Mouse (Mus musculus) retina, embryonic 14.5 days (tissue): ENCODE measurements around the gene Lcmt2.
"Not testable (repeated sequence)": the region's sequence is repeated elsewhere in the genome, so short reads cannot be mapped to it uniquely, and the experiment has no call there.

Experiments used
- DNase-seq: peaks from one replicate; pipeline ENCODE4 v3.0.0-alpha.2; 2015; ENCODE audit warnings: low spot score

Lcmt2 gene

DNA sequence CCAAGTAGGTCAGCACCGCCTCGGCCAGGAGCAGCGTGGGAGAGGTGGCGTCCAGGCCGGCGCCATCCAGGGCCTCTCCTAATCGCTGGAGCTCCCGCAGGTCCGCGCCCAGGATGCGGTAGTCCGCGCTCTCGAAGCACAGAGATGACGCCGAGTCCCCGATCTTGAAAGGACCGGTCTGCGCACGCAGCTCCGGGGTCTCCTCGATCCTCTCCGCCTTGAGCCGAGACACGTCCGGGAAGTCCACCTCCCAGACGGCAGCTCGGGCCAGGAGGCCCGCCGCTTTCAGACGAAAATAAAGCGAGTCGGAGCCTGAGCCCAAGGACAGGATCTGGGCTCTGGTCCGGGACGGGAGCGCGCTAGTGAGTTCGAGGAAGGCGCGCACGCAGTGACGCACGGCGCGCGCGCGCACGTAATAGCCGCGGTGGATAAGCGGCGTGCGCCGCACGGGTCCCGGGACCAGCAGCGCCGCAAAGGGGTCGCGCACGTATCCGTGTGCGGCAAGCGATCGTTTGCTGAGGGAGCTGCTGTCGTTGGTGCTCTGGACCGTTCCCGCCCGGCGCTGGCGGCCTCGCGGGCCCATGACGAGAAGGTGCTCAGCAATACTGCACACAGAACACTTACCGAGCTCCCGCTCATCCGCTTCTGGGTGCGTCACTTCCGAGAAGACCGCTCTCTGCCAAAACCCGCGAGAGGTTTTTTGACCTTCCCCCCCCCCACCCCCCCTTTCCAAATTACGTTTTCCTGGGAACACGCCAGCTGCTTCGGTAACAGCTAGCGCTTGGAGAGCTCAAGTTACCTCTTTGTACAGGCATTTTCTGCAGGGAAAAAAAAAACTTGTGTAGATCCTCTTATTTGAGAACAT lies at the start of gene Lcmt2, which contains the start of gene Adal:
Lcmt2 (minus strand) TSS at position 636 of the 865 bp plus-strand sequence.
Adal (plus strand) TSS at position 411 of the 865 bp plus-strand sequence.
- peak; percentile 89 for DNase-seq

DNA sequence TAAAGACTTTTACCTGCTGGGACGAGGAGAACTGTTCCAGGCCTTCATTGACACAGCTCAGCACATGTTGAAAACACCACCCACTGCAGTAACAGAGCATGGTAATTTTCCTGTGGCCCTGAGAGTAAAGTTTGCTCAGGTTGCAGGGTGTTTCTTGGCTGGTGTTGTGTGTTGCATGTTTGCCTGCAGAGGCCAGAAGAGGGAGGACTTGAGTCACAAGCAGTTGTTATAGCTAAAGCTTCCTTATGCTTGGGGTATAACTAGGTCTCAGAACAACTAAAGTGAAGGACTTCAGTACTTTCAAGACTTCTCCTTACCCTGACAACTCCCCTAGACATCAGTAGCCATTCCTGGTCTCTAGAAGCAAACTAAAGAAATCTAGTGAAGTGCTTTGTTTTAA lies 48.1 kb upstream of the Lcmt2 start:
- DNase-seq: no peak

DNA sequence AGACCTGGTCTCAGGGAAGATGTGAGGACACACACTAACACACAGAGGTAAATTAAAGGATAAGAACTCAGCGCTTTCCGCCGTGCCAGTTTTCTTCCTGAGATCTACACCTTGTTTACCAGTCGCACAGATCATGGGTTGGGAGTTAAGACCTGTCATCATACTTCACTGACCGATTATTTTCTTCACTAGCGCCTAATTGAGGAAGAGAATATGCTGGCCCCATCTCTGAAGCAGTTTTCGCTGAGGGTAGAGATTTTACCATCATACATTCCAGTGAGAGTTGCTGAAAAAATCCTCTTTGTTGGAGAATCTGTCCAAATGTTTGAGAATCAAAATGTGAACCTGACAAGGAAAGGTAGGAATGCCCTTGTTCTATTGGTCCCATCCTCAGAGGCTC lies 43.7 kb upstream of the Lcmt2 start:
- DNase-seq: no peak

DNA sequence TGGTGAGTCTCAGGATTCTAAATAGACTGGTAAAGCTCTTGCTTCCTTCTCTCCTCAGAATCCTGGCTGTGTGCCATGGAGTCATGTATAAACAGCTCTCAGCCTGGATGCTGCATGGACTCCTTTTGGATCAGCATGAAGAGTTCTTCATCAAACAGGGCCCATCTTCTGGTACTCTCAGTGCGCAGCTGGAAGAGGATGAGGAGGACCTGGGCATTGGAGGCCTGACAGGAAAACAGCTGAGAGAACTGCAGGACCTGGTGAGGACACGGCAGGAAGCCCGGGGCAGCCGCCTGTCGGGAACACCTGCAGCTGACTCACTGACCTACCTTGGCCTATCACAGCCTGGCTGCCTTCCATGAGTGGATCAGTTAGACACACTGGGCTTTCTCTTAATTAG lies 43.0 kb upstream of the Lcmt2 start:
- no peak for DNase-seq

DNA sequence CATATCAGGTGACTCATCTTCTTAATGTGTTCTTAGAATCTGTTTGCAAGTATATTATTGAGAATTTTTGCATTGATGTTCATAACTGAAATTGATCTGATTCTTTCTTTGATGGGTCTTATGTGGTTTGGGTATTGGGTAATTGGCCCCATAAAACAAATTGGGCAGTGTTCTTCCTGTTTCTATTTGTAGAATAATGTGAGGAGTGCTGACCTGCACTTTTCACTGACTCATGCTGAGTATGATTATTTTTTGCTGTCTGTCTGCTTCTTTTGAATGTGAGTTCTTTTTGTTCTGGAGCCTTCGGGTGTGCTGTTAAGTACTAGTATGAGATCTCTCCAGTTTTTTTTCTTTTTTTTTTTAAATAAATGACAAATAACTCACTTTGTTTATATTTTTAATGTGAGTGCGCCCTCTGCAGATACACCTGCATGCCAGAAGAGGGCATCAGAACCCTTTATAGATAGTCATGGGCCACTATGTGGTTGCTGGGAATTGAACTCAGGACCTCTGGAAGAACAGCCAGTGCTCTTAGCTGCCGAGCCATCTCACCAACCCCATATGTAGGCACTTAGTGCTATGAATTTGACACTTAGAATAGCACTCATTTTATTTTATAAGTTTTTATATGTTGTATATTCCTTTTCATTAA lies 38.5 kb upstream of the Lcmt2 start:
- no peak for DNase-seq

DNA sequence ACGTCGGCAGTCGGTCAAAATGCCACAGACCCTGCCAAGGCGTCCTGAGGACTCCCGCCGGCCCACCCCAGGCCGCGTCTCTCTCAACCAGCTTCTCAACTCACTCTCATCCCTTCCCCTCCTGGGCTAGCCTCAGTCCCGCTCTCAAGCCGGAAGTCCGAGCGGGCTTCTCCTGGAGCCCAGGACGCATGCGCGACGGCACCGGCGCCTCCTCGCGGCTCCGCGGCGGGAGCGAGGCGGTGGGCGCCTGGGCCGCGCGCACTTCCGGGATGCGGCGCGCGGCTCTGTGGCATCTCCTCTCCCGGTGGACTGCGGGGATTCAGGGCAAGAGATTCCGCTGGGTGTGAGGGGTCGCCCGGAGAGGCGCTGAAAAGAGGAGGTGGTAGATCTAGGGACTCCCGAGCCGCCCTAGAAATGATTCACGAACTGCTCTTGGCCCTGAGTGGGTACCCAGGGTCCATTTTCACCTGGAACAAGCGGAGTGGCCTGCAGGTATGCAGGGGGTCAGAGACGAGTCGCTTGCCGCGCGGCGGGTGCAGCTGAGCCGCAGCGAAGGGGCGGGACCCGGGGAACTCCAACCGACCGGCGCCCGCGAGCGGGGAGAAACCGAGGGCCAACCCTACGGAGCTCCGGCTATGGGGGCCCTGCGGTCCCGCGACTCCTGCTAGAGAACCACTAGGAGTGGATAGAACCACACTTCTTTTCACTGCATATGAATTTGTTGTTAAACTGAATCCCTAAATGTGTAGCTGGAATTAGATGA lies 30.7 kb upstream of the Lcmt2 start, which contains the start of gene Zscan29:
Zscan29 (minus strand) TSS at position 146 of the 763 bp plus-strand sequence.
- DNase-seq: peak; percentile 94

DNA sequence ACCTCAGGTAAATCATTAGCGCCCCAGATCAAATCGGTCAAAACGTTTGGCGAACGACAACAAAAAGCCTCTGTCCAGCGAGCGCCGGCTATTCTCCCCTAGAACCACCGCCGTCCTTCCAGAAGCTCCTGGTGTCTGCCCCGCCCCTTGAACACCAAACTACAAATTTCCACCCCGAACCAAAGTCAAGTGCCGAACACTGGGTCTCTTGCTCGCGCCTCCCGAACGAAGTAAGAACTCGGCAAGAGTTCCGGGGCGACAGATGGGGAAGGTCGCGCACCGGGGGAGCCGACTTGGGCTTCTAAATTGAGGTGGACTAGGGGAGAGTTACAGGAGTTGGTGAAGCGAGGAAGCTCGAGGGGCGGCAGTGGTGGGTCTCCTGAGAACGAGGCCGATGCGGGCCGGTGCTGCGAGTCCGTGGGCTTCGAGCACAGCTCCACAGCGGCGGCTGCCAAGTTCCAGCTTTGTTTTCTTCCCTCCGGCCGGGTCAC lies 30.1 kb upstream of the Lcmt2 start, which contains the start of gene Tubgcp4:
Tubgcp4 (plus strand) TSS at position 174 of the 491 bp plus-strand sequence.
- DNase-seq: no peak

DNA sequence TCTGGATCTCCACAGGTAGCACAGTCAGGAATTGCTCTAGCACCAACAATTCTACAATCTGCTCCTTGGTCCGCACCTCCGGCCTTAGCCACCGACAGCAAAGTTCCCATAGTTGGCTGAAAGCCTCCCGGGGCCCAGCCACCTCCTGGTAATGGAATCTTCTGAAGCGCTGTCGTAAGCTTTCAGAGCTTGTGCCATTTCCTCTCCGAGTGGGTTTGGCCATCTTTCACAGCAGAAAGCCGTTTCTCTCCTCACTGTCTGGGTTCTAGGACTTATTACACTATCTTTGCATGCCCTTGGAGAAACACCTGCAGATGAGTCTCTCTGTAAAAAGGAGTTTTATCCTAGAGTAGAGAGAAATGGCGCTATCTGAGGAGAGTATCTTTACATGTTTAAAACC lies 29.4 kb upstream of the Lcmt2 start:
- peak; percentile 15 for DNase-seq

DNA sequence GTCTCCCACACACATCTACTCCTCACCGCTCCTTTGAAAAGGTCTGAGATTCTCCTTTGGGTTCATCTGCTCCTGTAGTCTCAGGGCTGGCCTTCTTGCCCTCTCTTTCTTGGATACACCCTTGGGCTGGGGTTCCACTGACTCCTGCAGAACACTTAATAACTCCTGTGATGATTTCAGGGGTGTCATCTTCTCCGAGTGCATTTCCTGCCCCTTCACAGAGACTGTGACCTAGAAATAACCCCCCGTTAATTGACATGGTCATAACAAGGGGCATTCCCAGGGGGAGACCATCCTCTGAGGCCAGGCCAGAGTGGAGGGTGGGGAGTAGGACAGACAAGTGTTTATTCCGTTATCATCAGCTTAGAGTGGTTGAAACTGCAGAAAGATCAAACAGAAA lies 28.7 kb upstream of the Lcmt2 start:
- no peak for DNase-seq

DNA sequence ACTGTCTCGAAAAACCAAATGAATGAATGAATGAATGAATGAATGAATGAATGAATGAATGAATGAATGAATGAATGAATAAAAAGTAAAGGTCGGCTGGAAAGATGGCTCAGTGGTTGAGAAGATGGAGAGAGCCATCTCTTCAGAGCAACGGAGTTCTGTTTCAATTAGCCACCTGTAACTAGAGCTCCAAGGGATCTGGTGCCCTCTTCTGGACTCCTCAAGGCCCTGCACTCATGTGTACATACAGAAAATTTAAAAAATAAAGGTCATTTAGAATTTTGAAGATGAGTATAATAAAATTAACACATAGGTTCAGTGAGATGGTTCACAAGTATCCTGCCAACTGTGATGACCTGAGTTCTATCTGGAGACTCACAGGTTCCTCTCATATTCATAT lies 12.6 kb upstream of the Lcmt2 start:
- DNase-seq: no peak

DNA sequence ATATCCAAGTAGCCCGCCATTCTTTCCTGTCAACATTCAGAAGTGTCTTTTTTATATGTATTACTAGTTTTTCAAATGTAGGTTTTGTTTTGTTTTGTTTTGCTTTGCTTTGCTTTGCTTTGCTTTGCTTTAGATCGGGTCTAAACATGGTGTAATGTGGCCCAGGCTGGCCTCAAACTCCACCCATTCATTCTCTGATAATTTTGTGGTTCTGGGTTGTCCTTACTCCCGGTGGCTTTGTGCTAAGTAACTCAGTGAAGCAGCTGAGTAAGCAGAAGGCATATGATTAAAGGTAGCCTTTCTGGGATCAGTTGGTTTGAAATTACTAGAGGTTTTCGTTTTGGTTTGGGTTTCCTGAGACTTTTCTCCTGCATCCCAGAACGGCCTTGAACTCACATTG lies 9.2 kb upstream of the Lcmt2 start:
- no peak for DNase-seq

DNA sequence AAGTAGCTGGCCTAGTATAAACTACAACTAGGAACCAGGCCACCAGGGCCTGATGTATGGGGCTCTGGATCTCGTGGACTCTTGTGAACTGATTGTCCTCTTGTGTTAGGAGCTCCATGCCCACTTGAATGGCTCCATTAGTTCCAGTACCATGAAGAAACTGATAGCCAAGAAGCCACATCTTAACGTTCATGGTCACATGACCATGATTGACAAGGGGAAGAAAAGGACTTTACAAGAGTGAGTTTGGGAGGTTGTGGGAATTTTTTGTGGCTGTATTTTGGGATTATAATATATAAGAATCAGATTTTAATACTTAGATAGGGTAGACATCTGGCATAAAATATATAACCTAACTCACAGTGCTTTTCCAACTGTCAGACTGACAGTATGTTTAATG lies 2.0 kb upstream of the Lcmt2 start:
- DNase-seq: no peak

DNA sequence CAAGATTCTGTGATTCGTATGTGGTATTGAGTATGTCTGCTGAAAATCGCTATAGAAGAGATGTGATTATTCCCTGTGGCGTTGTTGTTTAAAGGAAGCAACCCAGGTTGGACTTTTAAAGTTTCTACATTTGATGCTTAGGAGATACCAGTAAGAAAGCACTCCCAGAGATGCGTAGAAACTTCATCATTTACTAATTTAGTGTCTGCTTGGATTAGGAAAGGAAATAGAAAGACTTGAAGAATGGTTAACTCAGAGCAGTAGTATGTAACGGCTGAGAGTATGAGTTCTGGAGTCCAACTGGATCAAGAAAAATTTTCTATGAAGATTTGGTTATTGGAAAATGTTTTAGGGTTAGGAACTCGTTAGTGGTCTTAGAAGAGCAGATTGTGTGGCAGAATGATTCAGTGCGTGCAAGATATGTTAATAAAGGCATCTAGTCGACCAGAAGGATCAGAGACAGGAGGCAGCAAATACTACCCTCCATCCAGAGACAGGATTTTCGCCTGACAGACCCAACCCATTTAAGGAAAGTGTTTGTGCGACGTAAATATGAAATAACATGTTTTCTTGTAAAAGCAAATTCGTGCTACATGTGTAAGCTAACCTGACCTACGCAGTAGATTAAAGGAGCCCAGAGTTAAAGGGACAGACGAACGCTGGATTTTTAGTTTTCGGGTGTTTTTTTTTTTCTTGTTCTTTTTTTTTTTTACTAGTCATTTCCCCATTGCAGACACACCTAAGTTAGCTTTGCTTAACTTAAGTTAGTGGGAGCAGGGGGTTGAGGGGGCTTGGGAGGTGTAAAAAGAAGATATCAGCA lies 973 bp upstream of the Lcmt2 start:
- peak; percentile 42 for DNase-seq

DNA sequence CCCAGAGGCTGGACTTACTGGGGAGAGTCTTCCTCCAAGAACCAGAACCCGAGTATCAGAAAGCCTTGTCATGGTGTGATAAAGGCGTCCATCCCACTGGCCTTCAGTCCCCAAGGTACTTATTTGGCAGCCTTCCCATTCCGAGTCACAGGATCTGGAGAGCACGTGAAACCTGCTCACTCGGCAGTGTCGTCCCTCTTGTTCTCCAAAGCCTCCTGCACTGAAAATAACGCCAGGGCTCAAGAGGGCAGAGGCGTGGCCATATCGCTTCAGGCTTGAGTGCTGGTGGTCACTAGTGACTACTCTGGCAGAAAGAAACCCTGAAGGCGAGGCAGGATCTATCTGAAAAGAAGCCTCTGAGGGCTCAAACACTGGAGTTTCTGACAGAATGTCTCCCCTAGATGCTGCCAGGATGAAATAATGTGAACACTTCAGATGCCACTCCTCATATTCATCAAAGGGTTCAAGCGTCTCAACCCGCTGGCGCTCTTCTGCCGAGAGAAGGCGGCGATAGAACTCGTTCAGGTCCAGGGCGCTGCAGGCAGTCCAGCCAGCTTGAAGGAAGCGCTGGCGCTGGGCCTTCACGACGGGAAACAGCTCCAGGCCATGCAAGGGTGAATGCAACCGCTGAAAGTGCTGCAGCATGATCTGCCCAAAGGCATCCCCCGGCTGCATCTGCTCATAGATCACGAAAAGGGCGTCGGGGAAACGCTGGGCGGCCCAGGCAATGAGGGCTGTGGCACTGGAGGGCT lies 1.0 kb downstream of the Lcmt2 start:
- DNase-seq: peak; percentile 5

DNA sequence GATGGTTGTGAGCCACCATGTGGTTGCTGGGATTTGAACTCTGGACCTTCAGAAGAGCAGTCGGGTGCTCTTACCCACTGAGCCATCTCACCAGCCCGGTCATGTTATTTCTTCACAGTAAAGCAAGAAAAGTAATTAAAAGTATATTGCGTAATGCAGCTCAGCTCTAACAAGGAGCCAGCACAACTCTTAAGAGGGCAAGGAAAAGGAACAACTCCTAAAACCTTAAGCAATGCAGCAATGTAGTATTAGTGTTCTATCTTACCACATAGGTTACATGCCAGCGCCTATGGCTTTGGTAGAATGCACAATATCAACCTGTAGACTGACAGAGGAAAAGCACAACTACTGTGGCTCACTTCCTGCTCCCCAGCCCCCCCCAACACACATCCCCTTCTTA lies 3.1 kb downstream of the Lcmt2 start:
- no peak for DNase-seq

DNA sequence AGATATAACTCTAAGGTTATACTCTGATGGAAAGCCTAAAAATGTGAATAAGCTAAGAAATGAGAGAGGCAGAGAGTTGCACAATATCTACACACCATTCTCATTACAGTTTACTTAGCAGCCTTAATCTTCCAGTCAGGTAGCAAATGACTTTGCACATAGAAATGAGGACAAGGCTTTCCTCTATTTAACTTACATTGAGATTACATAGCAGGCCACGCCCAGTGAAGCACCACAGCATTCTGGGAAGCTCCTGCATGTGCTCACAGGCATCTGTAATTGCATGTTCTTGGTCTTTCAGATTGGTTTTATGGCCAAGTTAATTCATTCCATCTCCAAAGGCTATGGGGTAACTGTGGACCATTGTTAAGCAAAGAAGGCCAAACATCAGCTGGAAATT lies 7.6 kb downstream of the Lcmt2 start:
- DNase-seq: no peak

DNA sequence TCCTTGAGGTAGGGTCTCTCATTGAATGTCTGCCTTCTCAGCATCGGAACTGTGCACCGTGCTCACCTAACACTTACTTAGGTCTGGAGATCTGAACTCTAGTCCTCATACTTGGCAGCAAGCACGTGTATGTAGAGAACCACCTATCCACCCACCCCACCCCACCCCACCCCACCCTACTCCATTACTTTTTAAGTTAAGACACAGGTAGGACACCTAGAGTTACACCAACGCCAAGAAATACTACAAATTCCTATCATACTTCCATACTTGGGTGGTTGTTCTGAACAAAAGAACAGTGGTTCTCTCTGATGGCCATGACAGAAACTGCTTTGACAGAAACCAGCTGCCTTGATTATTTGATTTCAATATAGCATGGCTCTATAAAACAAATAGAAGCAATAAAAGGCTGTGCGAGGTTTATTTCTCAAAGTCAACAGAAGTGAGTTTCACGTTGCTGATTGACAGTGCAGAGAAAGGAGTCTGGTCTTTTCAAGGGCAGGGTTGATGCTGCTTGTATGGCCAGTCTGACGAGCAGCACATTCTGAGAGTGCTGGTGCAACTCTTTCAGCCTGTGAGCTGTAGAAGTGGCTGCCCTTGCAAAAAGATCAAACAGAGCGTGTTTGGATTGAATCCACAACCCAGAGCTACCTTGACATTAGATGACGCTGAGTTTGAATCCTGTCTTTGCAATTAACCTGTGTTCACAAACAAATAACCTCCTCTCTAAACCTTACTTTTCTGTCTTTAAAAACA lies 11.4 kb downstream of the Lcmt2 start:
- DNase-seq: no peak

DNA sequence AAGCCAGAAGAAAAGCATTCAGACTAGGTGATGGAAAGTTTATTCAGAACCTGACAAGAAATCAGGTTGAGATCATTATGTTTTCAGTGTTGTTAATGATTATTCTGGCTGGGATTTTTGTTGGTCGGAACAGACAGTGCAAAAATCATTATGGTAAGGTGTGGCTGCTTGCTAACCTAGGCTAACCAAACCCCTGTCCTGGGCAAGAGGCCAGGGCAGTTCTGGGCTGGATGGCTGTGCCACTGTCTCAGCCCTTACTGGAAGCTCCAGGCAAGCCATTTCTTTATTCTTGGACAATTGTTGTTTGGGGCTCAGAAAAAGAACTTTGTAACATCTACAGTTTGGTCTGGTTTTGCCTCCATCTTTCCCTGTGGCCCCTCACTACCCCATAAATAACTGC lies 12.9 kb downstream of the Lcmt2 start:
- no peak for DNase-seq

DNA sequence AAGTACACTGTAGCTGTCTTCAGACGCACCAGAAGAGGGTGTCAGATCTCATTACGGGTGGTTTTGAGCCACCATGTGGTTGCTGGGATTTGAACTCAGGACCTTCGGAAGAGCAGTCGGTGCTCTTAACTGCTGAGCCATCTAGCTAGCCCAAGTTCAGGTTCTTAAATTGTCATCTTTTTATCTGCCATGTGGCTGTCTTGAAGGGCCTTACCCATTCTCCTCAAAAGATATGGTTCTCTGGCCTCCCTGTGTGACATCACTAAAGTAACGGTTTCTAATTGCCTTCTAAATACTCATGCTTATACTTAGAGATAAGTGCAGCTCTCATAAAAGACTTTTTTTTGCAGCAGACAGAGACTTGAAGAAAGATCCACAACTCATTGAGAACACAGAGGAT lies 14.2 kb downstream of the Lcmt2 start:
- not testable (repeated sequence) for DNase-seq

DNA sequence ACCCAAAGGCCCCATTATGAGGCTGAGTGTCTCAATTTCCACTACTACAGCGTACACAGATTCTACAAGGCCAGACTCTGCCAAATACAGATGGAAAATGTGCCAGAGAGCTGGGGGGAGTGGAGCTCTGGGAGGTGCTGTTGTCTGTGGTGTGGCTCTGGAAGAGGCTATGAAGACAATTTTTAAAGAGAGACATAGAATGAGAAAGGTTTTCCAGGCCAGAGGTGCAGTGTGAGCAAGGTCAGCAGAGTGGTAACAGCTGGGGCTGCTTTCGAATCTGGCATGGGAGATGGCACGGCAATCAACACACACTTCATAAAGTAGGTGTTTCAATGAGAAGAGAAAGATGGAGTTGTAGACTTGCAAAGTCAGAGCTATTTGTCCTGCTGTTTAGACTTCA lies 21.2 kb downstream of the Lcmt2 start:
- DNase-seq: no peak
